Mouse (Mus musculus) kidney, postnatal 36 days (tissue): Measurements from ENCODE around the gene En2.
A peak's percentile ranks its signal among the peaks of the same experiment; 100 is the strongest.

Experiments
- DNase-seq, 2 experiments: peaks; one replicate each; pipeline ENCODE4 v3.0.0; 2021 to 2022; ENCODE audit warnings: mixed read lengths in 2 of 2

En2 gene

DNA sequence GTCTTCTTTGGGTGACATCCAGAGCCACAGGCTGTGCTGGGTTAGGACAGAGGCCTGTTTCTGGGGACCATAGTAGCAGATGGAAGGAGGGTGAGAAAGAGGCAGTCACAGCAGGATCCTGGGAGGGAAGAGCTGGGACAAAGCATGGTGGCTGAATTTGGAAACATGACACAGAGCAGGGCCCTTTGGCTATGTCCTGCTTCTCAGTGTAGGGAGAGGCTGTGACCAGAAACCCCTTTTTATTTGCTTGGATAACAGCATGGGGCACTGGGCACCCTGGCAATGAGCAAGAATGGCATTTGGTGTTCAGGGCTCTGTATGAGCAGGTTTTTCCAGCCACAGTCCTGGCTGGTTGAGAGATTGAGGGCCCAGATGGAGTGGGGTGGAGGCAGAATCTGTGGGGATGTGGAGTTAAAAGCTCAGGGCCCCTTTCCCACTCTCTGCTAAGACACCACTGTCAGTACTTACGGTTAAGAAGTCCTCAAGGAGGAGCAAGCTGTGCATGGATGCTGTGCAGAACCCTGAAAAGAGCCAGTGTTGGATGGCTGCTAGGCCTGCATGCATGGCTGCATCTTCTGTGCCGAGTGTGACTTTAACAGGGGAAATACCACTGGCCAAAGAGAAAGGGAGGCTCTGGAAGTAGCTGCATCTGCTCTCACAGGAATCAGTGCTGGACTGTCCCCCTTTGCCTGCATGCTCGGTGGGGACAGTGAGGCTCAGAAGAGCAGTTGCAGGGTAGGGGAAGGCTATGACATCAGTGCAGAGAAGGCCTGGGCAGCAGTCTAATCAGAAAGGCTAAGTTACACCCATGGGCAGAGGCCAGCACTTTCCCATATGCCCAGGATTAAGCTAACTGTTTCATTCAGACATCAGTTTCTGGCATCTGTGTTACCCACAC, 26.0 kb downstream of the En2 start:
- no peak for DNase-seq

DNA sequence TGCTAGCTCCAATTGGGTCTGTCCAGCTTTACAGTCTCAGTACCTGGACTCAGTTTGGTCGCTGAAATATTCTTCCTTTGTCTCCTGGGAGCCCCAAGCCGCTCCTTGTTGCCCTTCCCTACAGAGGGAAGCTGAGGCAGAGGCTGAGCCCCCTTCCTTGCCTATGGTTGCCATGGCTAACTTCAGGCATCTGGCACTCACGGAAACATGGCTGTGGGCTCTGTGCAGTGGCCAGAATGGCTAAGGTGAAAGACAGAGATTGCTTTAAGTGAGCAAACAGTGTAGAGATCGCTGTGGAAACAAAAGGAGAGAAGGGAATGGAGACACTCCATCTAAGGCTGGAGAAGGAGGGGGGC, 26.6 kb downstream of the En2 start:
- no peak for DNase-seq

- no peak for DNase-seq
Measured at GRCm38 (mm10) chr5:28195473-28195872, 30.0 kb downstream of the En2 start.

DNA sequence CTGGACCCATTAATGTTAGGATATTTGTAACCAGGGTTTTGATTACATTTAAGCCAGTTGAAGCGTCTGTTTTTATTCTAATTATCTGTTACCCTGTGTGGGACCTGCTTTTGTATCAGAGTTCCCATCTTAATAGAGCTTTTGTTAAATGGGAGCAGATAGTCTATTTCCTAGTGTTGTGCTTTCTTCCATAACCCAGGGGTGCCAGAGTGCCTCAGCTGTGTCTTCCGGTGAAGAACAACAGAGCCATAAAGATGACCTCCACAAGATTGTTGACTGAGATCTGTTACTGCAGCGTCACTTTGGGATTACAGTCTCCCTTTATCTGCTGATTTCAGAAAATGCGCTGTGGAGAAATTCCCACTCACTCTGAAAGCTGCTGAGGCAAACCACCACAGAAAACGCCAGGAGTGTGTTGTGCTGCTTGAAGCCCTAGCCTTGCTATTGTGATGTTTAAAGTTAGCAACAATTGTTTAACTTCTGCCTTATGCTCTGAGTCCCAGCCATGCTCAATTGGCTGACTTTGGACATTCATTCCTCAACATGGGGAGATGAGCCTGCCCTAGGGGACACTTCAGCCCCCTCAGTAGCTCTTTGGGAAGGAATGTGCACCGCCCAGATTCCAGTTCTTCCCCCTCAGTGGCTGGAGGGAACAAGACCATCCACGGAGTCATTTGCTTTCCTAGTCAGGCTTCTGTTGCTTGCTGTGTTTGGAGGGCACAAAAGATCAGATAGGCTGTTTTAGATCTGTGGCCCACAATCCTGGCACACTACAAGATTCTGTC, 33.8 kb downstream of the En2 start:
- no peak for DNase-seq

DNA sequence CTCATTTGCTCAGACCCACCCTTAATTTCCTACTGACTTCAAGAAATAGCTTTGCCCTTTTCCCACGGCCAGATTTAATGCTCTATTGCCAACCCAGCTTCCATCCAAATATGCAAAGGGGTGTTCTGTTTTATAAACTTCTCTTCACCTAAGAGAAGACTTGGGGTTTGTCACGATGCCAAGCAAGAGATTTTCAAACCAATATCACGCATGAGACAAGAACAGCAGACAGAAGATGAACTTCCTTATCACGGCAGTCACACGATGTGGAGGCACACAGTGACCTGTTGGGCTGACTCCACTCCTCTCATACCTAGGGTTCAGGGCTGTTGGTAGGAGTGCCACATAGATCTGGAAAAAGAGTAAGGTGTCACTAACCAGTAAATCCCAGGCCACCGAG, 37.6 kb downstream of the En2 start:
- no peak for DNase-seq

DNA sequence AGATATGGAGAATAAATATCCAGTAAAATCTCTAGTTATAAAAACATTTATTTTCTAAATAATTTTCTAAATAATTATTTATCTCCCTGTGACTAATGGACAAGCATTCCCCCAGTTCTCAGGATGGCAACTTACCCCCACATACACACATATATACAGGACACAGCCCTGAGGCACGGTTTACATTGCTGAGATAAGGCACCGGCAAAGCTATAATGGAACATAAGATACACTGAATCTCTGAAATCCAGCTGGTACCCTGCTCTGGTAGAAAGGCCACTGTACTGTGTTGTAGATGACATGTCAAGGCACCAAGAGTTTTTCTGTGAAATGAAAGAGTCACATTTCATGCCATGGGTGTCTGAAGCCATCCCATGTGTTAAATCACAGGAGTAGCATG, 39.2 kb downstream of the En2 start:
- no peak for DNase-seq

DNA sequence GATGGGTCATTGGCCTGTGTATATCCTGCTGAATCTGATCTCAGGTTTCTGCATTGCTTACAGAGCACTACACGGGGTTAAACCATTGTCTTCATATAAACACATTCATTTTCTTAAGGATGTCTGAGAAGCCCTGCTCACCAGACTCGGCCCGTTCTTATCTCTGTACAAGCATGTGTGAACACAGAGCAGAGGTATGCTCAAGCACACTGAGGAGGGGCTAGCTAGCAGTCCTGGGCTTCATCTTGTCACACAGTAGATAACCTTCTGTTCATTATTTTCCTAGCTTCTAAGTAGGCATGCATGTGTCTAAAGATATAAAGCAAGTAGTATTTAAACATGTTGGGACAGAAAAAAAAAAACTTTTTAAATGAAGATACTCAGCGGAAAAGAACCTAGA, 41.0 kb downstream of the En2 start:
- DNase-seq, result no peak

- DNase-seq, result no peak
Measured at GRCm38 (mm10) chr5:28207043-28207442, 41.5 kb downstream of the En2 start.

GRCm38 (mm10) chr5:28208726-28209520, 43.4 kb downstream of the En2 start:
- DNase-seq, result no peak

DNA sequence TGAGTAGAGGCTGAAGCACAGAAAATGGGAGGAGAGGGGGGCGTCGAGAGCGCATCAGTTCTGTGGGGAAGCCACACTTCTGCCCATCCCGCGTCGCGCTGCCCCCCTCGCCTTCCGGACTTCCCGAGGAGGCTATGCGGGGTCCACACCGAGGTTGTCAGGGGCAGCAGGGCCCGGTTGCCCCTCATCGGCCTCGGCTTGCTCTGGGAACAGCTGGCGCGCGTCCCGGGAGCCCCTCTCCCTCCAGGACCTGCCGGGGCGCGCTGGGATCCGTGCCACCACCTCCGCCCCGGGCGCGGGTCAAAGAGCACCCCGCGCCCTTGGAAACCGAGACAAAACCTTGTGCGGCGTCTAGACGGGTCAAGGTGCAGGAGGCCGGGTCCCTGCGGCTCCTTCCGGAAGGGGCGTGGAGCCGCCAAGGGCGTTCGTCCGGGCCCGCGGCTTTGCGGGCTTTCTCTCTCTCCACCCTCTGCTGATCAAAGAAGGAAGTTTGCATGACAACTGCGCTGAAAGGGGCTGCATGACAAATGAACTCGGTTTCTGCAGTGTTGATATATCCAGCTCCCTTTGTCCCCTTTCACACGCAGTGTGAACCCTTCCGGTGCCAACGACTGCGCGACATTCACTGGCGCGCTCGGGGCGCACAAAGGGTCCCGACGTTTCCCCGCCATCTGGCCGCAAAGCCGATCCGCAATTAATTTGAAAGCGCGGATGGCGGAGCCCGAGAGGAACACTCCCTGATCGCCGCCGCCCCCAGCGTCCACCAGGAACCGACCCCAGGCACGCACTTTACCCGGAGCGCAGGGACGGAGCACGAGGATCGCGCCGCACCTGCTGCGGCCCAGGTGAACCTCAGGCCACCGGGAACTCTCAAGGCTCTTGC, 44.3 kb downstream of the En2 start:
- DNase-seq, result peak; percentile 7 to 55

- DNase-seq, result no peak
Measured at GRCm38 (mm10) chr5:28210591-28211550, 45.4 kb downstream of the En2 start.

DNA sequence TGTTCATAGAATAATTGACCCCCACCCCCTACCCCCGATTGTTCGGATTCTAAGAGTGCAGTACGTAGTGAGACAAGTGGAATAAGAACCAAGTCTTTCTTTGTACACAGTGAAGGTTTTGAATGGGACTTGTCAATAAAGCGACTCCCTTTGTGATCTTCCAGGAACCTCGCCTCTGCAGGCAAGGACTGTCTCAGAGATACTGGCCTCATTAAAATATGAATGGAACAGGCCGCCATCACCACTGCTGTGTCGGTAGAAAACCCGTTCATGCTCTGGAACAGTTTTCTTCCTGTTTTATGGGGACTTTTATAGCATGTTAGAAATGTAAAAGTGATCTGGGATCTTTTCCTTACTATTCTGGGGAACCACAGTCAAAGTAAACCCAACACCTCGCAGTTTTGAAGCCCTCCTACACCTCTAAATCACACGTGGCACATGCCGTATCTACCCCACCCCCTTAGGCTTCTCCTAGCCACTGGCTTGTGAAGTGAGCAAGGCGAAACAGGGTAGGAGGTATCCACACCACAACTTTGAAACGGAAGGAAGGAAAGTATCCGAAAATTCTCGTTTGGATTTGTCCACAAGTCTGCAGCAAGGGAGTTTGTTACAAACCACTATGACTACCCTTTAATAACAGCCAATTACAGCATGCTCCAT, 46.3 kb downstream of the En2 start:
- DNase-seq, result no peak

DNA sequence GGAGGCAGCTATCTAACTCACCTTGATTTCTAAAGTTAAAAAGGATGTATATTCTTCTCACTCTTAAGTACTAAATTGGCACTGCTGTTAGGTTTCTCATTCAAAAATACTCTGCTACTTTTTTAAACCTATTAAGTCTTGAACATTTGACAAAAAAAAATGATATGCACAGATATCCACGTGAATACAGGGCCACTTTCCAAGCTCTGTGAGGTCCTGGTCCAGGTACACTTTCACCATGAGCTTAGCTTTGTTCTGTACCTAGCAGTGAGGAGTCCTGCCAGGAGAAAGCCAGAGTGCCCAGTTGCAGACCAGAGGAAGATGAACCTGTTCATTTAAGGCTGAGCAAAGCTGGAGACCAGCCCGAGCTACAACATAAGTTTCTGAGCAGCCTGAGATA, 47.9 kb downstream of the En2 start:
- no peak for DNase-seq

DNA sequence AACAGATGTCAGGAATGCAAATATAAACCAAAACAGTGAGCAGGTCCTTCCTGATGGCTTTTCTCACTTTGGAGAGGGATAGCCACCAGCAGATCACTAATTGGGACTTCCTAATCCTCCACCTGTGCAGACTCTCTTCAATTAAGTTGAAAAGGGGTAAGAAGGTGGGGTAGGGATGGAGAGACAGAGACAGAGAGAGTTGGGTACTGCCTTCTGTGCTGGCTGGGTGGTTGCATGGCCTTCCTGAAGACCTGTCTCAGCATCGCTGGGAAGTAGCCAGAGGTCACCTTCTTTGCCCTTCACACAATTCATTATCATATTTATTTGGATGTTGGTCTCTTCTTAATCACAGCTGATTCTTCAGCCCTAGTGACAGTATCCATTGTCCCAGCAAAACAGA, 54.1 kb downstream of the En2 start:
- DNase-seq, result no peak
